Mouse (Mus musculus): ENCODE results near the gene Olfr1424.
"Not testable (repeated sequence)": the region's sequence is repeated elsewhere in the genome, so short reads cannot be mapped to it uniquely, and the experiment has no call there.

Olfr1424 gene

GRCm38 (mm10) chr19:12062582-12062981 lies at the start of gene Olfr1424:
Olfr1424 (minus strand) TSS chr19:12062682.
- not testable (repeated sequence) for DNase-seq (ENCODE audit: inconsistent ontology term)

GRCm38 (mm10) chr19:12104541-12104940 lies 42.1 kb upstream of the Olfr1424 start:
- no peak for DNase-seq (ENCODE audit: inconsistent ontology term)

- no peak for DNase-seq (ENCODE audit: inconsistent ontology term)
Observed at GRCm38 (mm10) chr19:12103234-12103633, 40.8 kb upstream of the Olfr1424 start, which contains the start of gene Olfr1427. Olfr1427 (minus strand) TSS chr19:12103334.

- DNase-seq (ENCODE audit: inconsistent ontology term) = no peak
Observed at GRCm38 (mm10) chr19:12091913-12092312, 29.4 kb upstream of the Olfr1424 start, which contains the start of gene Olfr1426. Olfr1426 (minus strand) TSS chr19:12092013.

- not testable (repeated sequence) for DNase-seq (ENCODE audit: inconsistent ontology term)
Observed at GRCm38 (mm10) chr19:12077631-12078030, 15.1 kb upstream of the Olfr1424 start, which contains the start of gene Olfr1425. Olfr1425 (minus strand) TSS chr19:12077731.

- DNase-seq (ENCODE audit: inconsistent ontology term) = not testable (repeated sequence)
Observed at GRCm38 (mm10) chr19:12069546-12069945, 7.1 kb upstream of the Olfr1424 start.

GRCm38 (mm10) chr19:12067806-12068205 lies 5.3 kb upstream of the Olfr1424 start:
- DNase-seq (ENCODE audit: inconsistent ontology term) = not testable (repeated sequence)

- no peak for DNase-seq (ENCODE audit: inconsistent ontology term)
Observed at GRCm38 (mm10) chr19:12043163-12043562, 19.3 kb downstream of the Olfr1424 start.

GRCm38 (mm10) chr19:12041217-12041616 lies 21.3 kb downstream of the Olfr1424 start, which contains the start of gene Olfr1423:
Olfr1423 (minus strand) TSS chr19:12041317.
- DNase-seq (ENCODE audit: inconsistent ontology term) = no peak

- peak; percentile 90 for DNase-seq (ENCODE audit: inconsistent ontology term)
Observed at GRCm38 (mm10) chr19:12037727-12038126, 24.8 kb downstream of the Olfr1424 start.

GRCm38 (mm10) chr19:12026606-12027005 lies 35.9 kb downstream of the Olfr1424 start:
- no peak for DNase-seq (ENCODE audit: inconsistent ontology term)

GRCm38 (mm10) chr19:12025333-12025732 lies 37.1 kb downstream of the Olfr1424 start:
- DNase-seq (ENCODE audit: inconsistent ontology term) = no peak

- DNase-seq (ENCODE audit: inconsistent ontology term) = no peak
Observed at GRCm38 (mm10) chr19:12024149-12024548, 38.3 kb downstream of the Olfr1424 start.

- no peak for DNase-seq (ENCODE audit: inconsistent ontology term)
Observed at GRCm38 (mm10) chr19:12016192-12016591, 46.3 kb downstream of the Olfr1424 start.

- no peak for DNase-seq (ENCODE audit: inconsistent ontology term)
Observed at GRCm38 (mm10) chr19:12015708-12016107, 46.8 kb downstream of the Olfr1424 start.

- peak; percentile 66 for DNase-seq (ENCODE audit: inconsistent ontology term)
Observed at GRCm38 (mm10) chr19:12013228-12013627, 49.3 kb downstream of the Olfr1424 start.

- DNase-seq (ENCODE audit: inconsistent ontology term) = no peak
Observed at GRCm38 (mm10) chr19:12012615-12013014, 49.9 kb downstream of the Olfr1424 start.

- peak; percentile 97 for DNase-seq (ENCODE audit: inconsistent ontology term)
Observed at GRCm38 (mm10) chr19:12011560-12012556, 50.6 kb downstream of the Olfr1424 start.

GRCm38 (mm10) chr19:12010916-12011559 lies 51.4 kb downstream of the Olfr1424 start:
- peak; percentile 95 for DNase-seq (ENCODE audit: inconsistent ontology term)

- peak; percentile 82 for DNase-seq (ENCODE audit: inconsistent ontology term)
Observed at GRCm38 (mm10) chr19:12010281-12010771, 52.2 kb downstream of the Olfr1424 start.

- peak; percentile 84 for DNase-seq (ENCODE audit: inconsistent ontology term)
Observed at GRCm38 (mm10) chr19:12009501-12010280, 52.8 kb downstream of the Olfr1424 start.
